Mouse (Mus musculus): ENCODE results near the gene Sf3b5.

Sf3b5 gene

GRCm38 (mm10) chr10:13005043-13005442, at the start of gene Sf3b5:
Gene Sf3b5, plus strand, starts transcription at chr10:13005343.
- DNase-seq (ENCODE audit: extremely low spot score), result no peak

GRCm38 (mm10) chr10:12955831-12956230, 49.3 kb upstream of the Sf3b5 start:
- no peak for DNase-seq (ENCODE audit: extremely low spot score)

GRCm38 (mm10) chr10:12957271-12957670, 47.9 kb upstream of the Sf3b5 start:
- DNase-seq (ENCODE audit: extremely low spot score), result no peak

GRCm38 (mm10) chr10:12961546-12961945, 43.6 kb upstream of the Sf3b5 start:
- DNase-seq (ENCODE audit: extremely low spot score), result no peak

GRCm38 (mm10) chr10:12962238-12962637, 42.9 kb upstream of the Sf3b5 start:
- DNase-seq (ENCODE audit: extremely low spot score), result no peak

- DNase-seq (ENCODE audit: extremely low spot score), result peak; percentile 25
Observed at GRCm38 (mm10) chr10:12963362-12964147, 41.6 kb upstream of the Sf3b5 start.

GRCm38 (mm10) chr10:12964151-12965075, 40.7 kb upstream of the Sf3b5 start, which contains the start of gene Stx11:
Gene Stx11, minus strand, starts transcription at chr10:12964298.
- peak; percentile 81 for DNase-seq (ENCODE audit: extremely low spot score)

- DNase-seq (ENCODE audit: extremely low spot score), result no peak
Observed at GRCm38 (mm10) chr10:12965669-12966180, 39.4 kb upstream of the Sf3b5 start.

- DNase-seq (ENCODE audit: extremely low spot score), result no peak
Observed at GRCm38 (mm10) chr10:12974572-12974971, 30.6 kb upstream of the Sf3b5 start.

GRCm38 (mm10) chr10:12975461-12975860, 29.7 kb upstream of the Sf3b5 start:
- no peak for DNase-seq (ENCODE audit: extremely low spot score)

- DNase-seq (ENCODE audit: extremely low spot score), result no peak
Observed at GRCm38 (mm10) chr10:12975957-12976356, 29.2 kb upstream of the Sf3b5 start.

- DNase-seq (ENCODE audit: extremely low spot score), result no peak
Observed at GRCm38 (mm10) chr10:12976552-12976951, 28.6 kb upstream of the Sf3b5 start.

GRCm38 (mm10) chr10:12977787-12978212, 27.3 kb upstream of the Sf3b5 start:
- DNase-seq (ENCODE audit: extremely low spot score), result no peak

- DNase-seq (ENCODE audit: extremely low spot score), result no peak
Observed at GRCm38 (mm10) chr10:12981071-12981470, 24.1 kb upstream of the Sf3b5 start.

GRCm38 (mm10) chr10:12983516-12983915, 21.6 kb upstream of the Sf3b5 start:
- DNase-seq (ENCODE audit: extremely low spot score), result no peak

GRCm38 (mm10) chr10:12985028-12985427, 20.1 kb upstream of the Sf3b5 start:
- DNase-seq (ENCODE audit: extremely low spot score), result no peak

GRCm38 (mm10) chr10:12986485-12986884, 18.7 kb upstream of the Sf3b5 start:
- no peak for DNase-seq (ENCODE audit: extremely low spot score)

GRCm38 (mm10) chr10:12986943-12987342, 18.2 kb upstream of the Sf3b5 start:
- no peak for DNase-seq (ENCODE audit: extremely low spot score)

- no peak for DNase-seq (ENCODE audit: extremely low spot score)
Observed at GRCm38 (mm10) chr10:12991953-12992352, 13.2 kb upstream of the Sf3b5 start.

- no peak for DNase-seq (ENCODE audit: extremely low spot score)
Observed at GRCm38 (mm10) chr10:12993411-12994039, 11.6 kb upstream of the Sf3b5 start.

- peak; percentile 78 for DNase-seq (ENCODE audit: extremely low spot score)
Observed at GRCm38 (mm10) chr10:12996736-12997477, 8.2 kb upstream of the Sf3b5 start.

All from embryo, embryonic 9.5 days (tissue).